In the genomic region with DNA sequence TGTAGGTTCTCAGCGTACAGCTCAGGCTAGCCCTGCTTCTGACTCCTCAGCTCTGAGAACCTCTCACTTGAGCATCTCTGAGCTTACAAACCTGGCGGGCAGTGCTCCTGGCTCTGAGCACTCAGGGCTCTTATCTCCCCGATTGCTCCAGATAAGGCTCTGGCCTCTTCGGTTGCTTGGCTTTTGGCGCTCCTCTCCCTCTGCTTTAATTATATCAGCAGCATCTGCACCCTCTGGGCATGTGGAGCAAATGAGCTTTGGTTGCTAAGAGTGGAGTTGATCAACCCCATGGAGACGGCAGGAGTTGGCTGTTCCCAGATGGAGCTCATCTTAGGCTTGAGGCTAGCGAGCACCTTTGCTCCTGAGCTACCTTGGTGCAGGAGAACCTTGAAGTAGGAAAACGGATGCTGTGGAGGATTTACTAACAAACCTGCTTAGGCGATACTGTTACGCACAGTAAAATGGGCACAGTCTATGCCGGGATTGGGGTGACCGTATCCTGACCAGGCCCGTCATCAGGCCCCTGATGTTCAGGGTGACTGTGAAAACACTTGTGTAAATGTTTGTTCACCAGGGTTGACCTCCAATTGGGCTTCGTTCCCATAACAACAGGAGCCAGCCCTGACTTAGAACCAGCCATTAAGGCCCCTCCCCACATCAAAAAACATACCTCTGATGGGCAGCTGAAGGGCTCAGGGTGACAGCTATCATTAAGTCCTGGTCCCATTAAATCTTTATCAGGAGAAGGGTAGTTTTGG, we compare ENCODE assay signal across 10 mouse cellular contexts. TPM values are rescaled to one million over a fixed set of nuclear protein-coding genes. Genes with fewer than 3 reads are reported as not detected.
A peak's percentile ranks its signal among the peaks of the same experiment; 100 is the strongest.
DNase-seq lines count a peak whose midpoint lies in the region; ATAC-seq and TF ChIP-seq lines count a peak whose summit lies in the region.
"Had no signal": no experiment of that assay in that cellular context is flagged by ENCODE, and none has a peak within 500 bp of the region (broad histone marks: within the 10 kb centered on the region; RNA-seq: fewer than 3 reads in every experiment).

No protein-coding gene starts in this region.

- no peak for TF ChIP-seq CTCF in E14TG2a.4 (conservative IDR thresholded peaks at IDR 0.05; ENCODE audit: low read length)

- WGBS in forebrain, embryonic 13.5 days: 85% methylated on average over 14 of the region's 14 CpGs
- whole genome bisulfite sequencing in liver, embryonic 15.5 days (ENCODE audit: insufficient replicate concordance): 60% methylated on average over 14 of the region's 14 CpGs

- ATAC-seq in forebrain, embryonic 13.5 days: no peak
- ATAC-seq in liver, embryonic 15.5 days (ENCODE audit: insufficient read depth): no peak

- H3K4me2 ChIP-seq in forebrain, embryonic 13.5 days: peak overlapping the region; percentile 80
- peak overlapping the region; percentile 95 for H3K4me2 ChIP-seq in liver, embryonic 15.5 days

- intact Hi-C loops in heart, postnatal 14 days (cut with DNase I): no loop called here

- H3K4me3 ChIP-seq in E14TG2a.4 (replicated peaks; ENCODE audit: low read length): peak overlapping the region; percentile 91
- no peak overlapping the region for H3K4me3 ChIP-seq in forebrain, embryonic 13.5 days
- H3K4me3 ChIP-seq in liver, embryonic 15.5 days (replicated peaks): peak overlapping the region; percentile 70

- H3K4me1 ChIP-seq in E14TG2a.4 (replicated peaks; ENCODE audit: low read depth, low read length): peaks cover 84% of the 10 kb centered on the region
- H3K4me1 ChIP-seq in forebrain, embryonic 13.5 days: peaks cover 31% of the 10 kb centered on the region
- peaks cover 76% of the 10 kb centered on the region for H3K4me1 ChIP-seq in liver, embryonic 15.5 days (replicated peaks)

- 0 out of 2 replicates have a peak overlapping the region, but pooled peaks have one; percentile 38 for H3K27ac ChIP-seq in forebrain, embryonic 13.5 days
- H3K27ac ChIP-seq in liver, embryonic 15.5 days (replicated peaks): peak overlapping the region; percentile 75; the same call in 1 of the 2 replicates

- peak; percentile 86 for DNase-seq in heart, adult 11 months
- DNase-seq in heart, postnatal 14 days: no peak
- DNase-seq in gastrocnemius, postnatal 4 days (ENCODE audit: low spot score in 2 of 2): no peak
- DNase-seq in cerebellum, adult 18-20 months: no peak
- no peak for DNase-seq in cerebellum, postnatal 4 days (ENCODE audit: low spot score in 2 of 2)
- DNase-seq: B cell, adult 2 months had no signal

- H3K36me3 ChIP-seq in E14TG2a.4 (ENCODE audit: insufficient read depth, low read length): peaks cover 69% of the 10 kb centered on the region
- peaks cover 34% of the 10 kb centered on the region for H3K36me3 ChIP-seq in forebrain, embryonic 13.5 days (ENCODE audit: poor library complexity, severe bottlenecking)
- 0 out of 2 replicates have a peak, but pooled peaks cover 16% of the 10 kb centered on the region for H3K36me3 ChIP-seq in liver, embryonic 15.5 days (replicated peaks)

- H3K27me3 ChIP-seq in E14TG2a.4 (ENCODE audit: insufficient read depth, low read length): no peaks in the 10 kb centered on the region
- no peaks in the 10 kb centered on the region for H3K27me3 ChIP-seq in forebrain, embryonic 13.5 days
- H3K27me3 ChIP-seq in liver, embryonic 15.5 days: no peaks in the 10 kb centered on the region
- H3K27me3 ChIP-seq: limb, embryonic 15.5 days had no signal

- peak overlapping the region; percentile 28; the same call in 1 of the 2 replicates for H3K9ac ChIP-seq in forebrain, embryonic 13.5 days
- H3K9ac ChIP-seq in liver, embryonic 15.5 days: peak overlapping the region; percentile 68; the same call in 1 of the 2 replicates
- H3K9ac ChIP-seq: limb, embryonic 15.5 days had no signal

- no peaks in the 10 kb centered on the region for H3K9me3 ChIP-seq in E14TG2a.4 (ENCODE audit: low read length)
- no peaks in the 10 kb centered on the region for H3K9me3 ChIP-seq in forebrain, embryonic 13.5 days (replicated peaks)
- no peaks in the 10 kb centered on the region for H3K9me3 ChIP-seq in liver, embryonic 15.5 days (replicated peaks)
- H3K9me3 ChIP-seq: limb, embryonic 15.5 days had no signal

RNA-seq across cellular contexts. Expression of a gene that starts 3.1 kb away (rescaled TPM):
- 1 to 10 TPM; 3.4 to 3.8 TPM for total RNA-seq in heart, postnatal 14 days (2021)
- 21.2 and 26.3 TPM in 2 replicates for polyA plus RNA-seq in forebrain, embryonic 13.5 days (2015; fragmentation: Nextera tagmentation; extraction: Ambion mirVana)
- polyA plus RNA-seq in liver, embryonic 15.5 days (2015; fragmentation: Nextera tagmentation; extraction: Ambion mirVana): 24.5 and 24.6 TPM in 2 replicates
- 10 to 100 TPM; 25.6 to 37.2 TPM for total RNA-seq in gastrocnemius, postnatal 4 days (2021)

RNA-seq across cellular contexts. Expression of a gene that starts 33.7 kb away (rescaled TPM):
- total RNA-seq in heart, postnatal 14 days (2021): 1 to 10 TPM; 4.7 to 6.5 TPM
- 95.6 and 95.7 TPM in 2 replicates for polyA plus RNA-seq in forebrain, embryonic 13.5 days (2015; fragmentation: Nextera tagmentation; extraction: Ambion mirVana)
- 76.8 and 82.2 TPM in 2 replicates for polyA plus RNA-seq in liver, embryonic 15.5 days (2015; fragmentation: Nextera tagmentation; extraction: Ambion mirVana)
- 10 to 100 TPM; 10.8 to 14.2 TPM for total RNA-seq in gastrocnemius, postnatal 4 days (2021)

Comparison
In these comparisons a context has a peak if more than half of its experiments do, and no peak if none do; other contexts are left out.
1. RNA of a gene that starts 3.1 kb away (total RNA-seq): 25.6 to 37.2 TPM in gastrocnemius, postnatal 4 days; 3.4 to 3.8 TPM in heart, postnatal 14 days; every median in the first group is over 4 times any median in the second.